Mouse (Mus musculus) intestine, embryonic 14.5 days (tissue): Measurements from ENCODE around the gene Cbx6. TPM values are rescaled to one million over a fixed set of nuclear protein-coding genes. Genes with fewer than 3 reads are reported as not detected.
A peak's percentile ranks its signal among the peaks of the same experiment; 100 is the strongest.

Source experiments
- ATAC-seq: fragments of 200-750 bp; cut with Nextera tagmentation; replicated peaks from 2 replicates; pipeline ENCODE4 v1.8.0; 2017; ENCODE audit warnings: low read depth, moderate number of reproducible peaks, moderate TSS enrichment, moderate library complexity; ENCODE audit not compliant: low FRiP score, low TSS enrichment
- DNase-seq: peaks from one replicate; pipeline ENCODE4 v3.0.0-alpha.2; 2018; ENCODE audit warnings: low spot score
- H3K27ac ChIP-seq: fragments of 300-500 bp; sonication (generic); 2 replicates; pipeline ENCODE4 v1.5.1; 2014; ENCODE audit warnings: low read depth, mild to moderate bottlenecking, control low read depth
- H3K27me3 ChIP-seq: fragments of 300-500 bp; sonication (generic); replicated peaks from 2 replicates; pipeline ENCODE4 v1.6.1; 2014; ENCODE audit warnings: low read length, control low read depth; ENCODE audit not compliant: control insufficient read depth, insufficient read depth
- H3K36me3 ChIP-seq: fragments of 300-500 bp; sonication (generic); 2 replicates; pipeline ENCODE4 v1.6.1; 2014; ENCODE audit warnings: low read length, control low read depth; ENCODE audit not compliant: control insufficient read depth, insufficient read depth
- H3K4me1 ChIP-seq: fragments of 300-500 bp; sonication (generic); replicated peaks from 2 replicates; pipeline ENCODE4 v1.6.1; 2014; ENCODE audit warnings: low read length, control low read depth, mixed read lengths; ENCODE audit not compliant: control insufficient read depth, insufficient read depth
- H3K4me2 ChIP-seq: fragments of 300-500 bp; sonication (generic); 2 replicates; pipeline ENCODE4 v1.6.1; 2014; ENCODE audit warnings: low read length
- H3K4me3 ChIP-seq: fragments of 300-500 bp; sonication (generic); 2 replicates; pipeline ENCODE4 v1.5.1; 2014; ENCODE audit warnings: low read depth, low read length, control low read depth, mixed read lengths
- H3K9ac ChIP-seq: fragments of 300-500 bp; sonication (generic); 2 replicates; pipeline ENCODE4 v1.6.1; 2014; ENCODE audit warnings: mild to moderate bottlenecking, low read length
- H3K9me3 ChIP-seq: fragments of 300-500 bp; sonication (generic); 2 replicates; pipeline ENCODE4 v1.6.1; 2016; ENCODE audit warnings: low read length, control low read depth; ENCODE audit not compliant: control insufficient read depth
- WGBS: fragments of 180-500 bp; shearing (Covaris S2); extraction: QIAGEN DNeasy Blood & Tissue Kit; methylation state at CpG from one replicate; pipeline ENCODE4 v1.1.7; 2014; 5-methylcytosine and 5-hydroxymethylcytosine counted together
- polyA plus RNA-seq: library from polyadenylated mRNA; unstranded; fragments of >200 nt; fragmentation: Nextera tagmentation; extraction: Ambion mirVana; gene quantifications from 2 replicates; pipeline ENCODE4 v1.2.1, GENCODE M21; 2014

Cbx6 gene
- polyA plus RNA-seq: 30.7 and 31.6 TPM in 2 replicates

- H3K4me1 ChIP-seq: peaks cover 18% of the 10 kb centered on the region
- H3K27me3 ChIP-seq: no peaks in the 10 kb centered on the region
- H3K27ac ChIP-seq: peak within 1 kb of the TSS; percentile 83
- peak; percentile 87 for ATAC-seq
- WGBS: 1% methylated on average over 54 of the region's 58 CpGs
- peak within 1 kb of the TSS; percentile 74 for H3K4me3 ChIP-seq
- peaks cover 11% of the 10 kb centered on the region for H3K36me3 ChIP-seq
- H3K9me3 ChIP-seq: no peaks in the 10 kb centered on the region
- DNase-seq: peak; percentile 99
- peak within 1 kb of the TSS; percentile 72 for H3K4me2 ChIP-seq
- H3K9ac ChIP-seq: peak within 1 kb of the TSS; percentile 81
Measured at GRCm38 (mm10) chr15:79834130-79834880, at the start of gene Cbx6, which contains the start of gene Npcd. Gene Cbx6 (minus strand): TSS chr15:79834688. Gene Npcd (minus strand): TSS chr15:79834237.

- ATAC-seq (peak; percentile 85), DNase-seq (peak; percentile 97)
- Histone ChIP-seq H3K4me2 (peak overlapping the region; percentile 59), H3K27me3 (0 out of 2 replicates have a peak, but pooled peaks cover 3% of the 10 kb centered on the region), H3K4me1 (peaks cover 19% of the 10 kb centered on the region; the same call in 1 of the 2 replicates), H3K9me3 (no peaks in the 10 kb centered on the region), H3K27ac (peak overlapping the region; percentile 67; the same call in 1 of the 2 replicates), H3K36me3 (no peaks in the 10 kb centered on the region), H3K9ac (peak overlapping the region; percentile 43; the same call in 1 of the 2 replicates), H3K4me3 (peak overlapping the region; percentile 41)
- WGBS: under 1% methylated on average over 30 of the region's 30 CpGs
Measured at GRCm38 (mm10) chr15:79883352-79883822, 48.9 kb upstream of the Cbx6 start.

DNA sequence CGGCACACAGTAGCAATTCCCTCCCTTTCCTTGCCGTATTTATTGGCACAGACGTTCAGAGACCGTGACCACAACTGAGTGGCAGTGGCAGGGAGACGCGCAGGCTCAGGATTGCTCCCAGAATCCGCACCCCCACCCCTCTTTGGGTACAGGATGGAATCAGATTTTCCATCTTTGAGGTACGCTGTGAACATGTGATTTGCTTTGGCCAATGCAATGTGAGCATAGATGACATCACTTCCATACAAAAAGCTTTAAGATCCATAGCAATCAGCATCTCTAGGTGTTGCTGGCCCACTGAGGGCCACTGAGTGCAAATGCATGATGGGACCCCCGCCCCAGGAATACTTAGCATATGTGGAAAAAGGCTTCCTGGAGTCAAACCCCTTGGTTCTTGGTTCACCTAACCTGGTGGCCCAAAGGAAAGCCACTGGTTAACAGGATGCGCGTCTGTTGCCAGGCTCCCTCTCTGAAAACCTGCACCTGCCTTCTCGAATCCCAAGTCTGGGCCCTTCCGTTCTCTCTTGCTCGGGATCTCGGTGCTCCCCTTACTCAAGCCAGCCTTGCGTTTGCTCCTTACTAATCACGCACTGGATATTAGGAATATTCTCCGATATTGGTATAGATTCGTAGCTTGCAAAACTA lies 48.3 kb upstream of the Cbx6 start:
- no peak overlapping the region for H3K27ac ChIP-seq
- DNase-seq: no peak
- 0 out of 2 replicates have a peak, but pooled peaks cover 3% of the 10 kb centered on the region for H3K27me3 ChIP-seq
- no peaks in the 10 kb centered on the region for H3K36me3 ChIP-seq
- H3K9me3 ChIP-seq: no peaks in the 10 kb centered on the region
- H3K9ac ChIP-seq: no peak overlapping the region
- peak overlapping the region; percentile 41 for H3K4me3 ChIP-seq
- H3K4me1 ChIP-seq: peaks cover 19% of the 10 kb centered on the region; the same call in 1 of the 2 replicates
- peak overlapping the region; percentile 59 for H3K4me2 ChIP-seq
- no peak for ATAC-seq
- 26% methylated on average over 19 of the region's 19 CpGs for WGBS

- Histone ChIP-seq H3K27me3 (0 out of 2 replicates have a peak, but pooled peaks cover 3% of the 10 kb centered on the region), H3K4me3 (no peak overlapping the region), H3K27ac (no peak overlapping the region), H3K9me3 (no peaks in the 10 kb centered on the region), H3K9ac (no peak overlapping the region), H3K4me1 (peaks cover 19% of the 10 kb centered on the region; the same call in 1 of the 2 replicates), H3K4me2 (no peak overlapping the region), H3K36me3 (no peaks in the 10 kb centered on the region)
- 80% methylated on average over 3 of the region's 3 CpGs for WGBS
- no peak for ATAC-seq
- DNase-seq: no peak
Measured at GRCm38 (mm10) chr15:79880477-79880876, 46.0 kb upstream of the Cbx6 start.

DNA sequence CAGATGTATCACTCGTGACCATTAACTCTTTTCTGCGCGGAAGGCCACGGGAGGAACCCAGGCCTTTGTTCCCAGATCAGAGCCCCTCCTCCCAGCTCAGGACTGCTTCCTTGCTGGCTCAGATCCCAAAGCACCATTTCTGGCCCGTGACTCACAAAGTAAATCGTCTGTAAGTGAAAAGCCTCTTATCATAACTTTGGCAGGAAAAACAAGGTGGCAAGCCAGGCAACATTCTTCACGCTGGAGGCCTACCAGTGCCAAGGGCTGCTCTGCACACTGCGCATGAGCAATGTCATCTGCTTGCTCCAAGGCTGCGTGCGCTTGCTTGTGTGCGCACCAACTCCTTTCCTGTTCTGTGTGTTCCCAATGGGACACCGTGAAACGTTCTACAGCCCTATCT lies 44.8 kb upstream of the Cbx6 start:
- H3K4me1 ChIP-seq: peaks cover 19% of the 10 kb centered on the region; the same call in 1 of the 2 replicates
- ATAC-seq (peak; percentile 48; the same call in 1 of the 2 replicates), DNase-seq (no peak)
- H3K4me3 ChIP-seq: no peak overlapping the region
- no peak overlapping the region for H3K9ac ChIP-seq
- no peaks in the 10 kb centered on the region for H3K36me3 ChIP-seq
- H3K9me3 ChIP-seq: no peaks in the 10 kb centered on the region
- peak overlapping the region; percentile 69 for H3K27ac ChIP-seq
- 0 out of 2 replicates have a peak, but pooled peaks cover 3% of the 10 kb centered on the region for H3K27me3 ChIP-seq
- 35% methylated on average over 13 of the region's 13 CpGs for WGBS
- H3K4me2 ChIP-seq: peak overlapping the region; percentile 24; the same call in 1 of the 2 replicates

DNA sequence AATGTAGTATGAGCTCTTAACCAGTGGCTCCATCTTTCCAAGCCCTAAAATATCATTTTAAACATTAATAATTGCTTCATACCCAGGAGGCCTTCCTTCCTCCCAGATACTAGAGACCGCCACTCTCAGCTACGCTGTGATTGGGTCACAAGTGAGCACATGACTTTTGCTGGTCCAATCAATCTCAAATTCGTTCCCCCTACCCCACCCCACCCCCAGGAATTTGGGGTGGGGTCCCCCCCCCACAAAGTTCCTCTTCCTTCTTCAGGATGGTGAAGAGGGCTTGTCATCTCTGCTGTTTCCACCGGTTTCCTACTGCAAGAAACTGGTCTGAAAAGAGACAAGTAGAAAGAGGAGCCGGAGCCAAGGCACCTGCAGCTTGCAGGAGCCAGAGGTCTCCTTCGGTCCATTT lies 44.2 kb upstream of the Cbx6 start:
- H3K4me1 ChIP-seq: peaks cover 19% of the 10 kb centered on the region; the same call in 1 of the 2 replicates
- peak overlapping the region; percentile 69 for H3K27ac ChIP-seq
- H3K36me3 ChIP-seq: no peaks in the 10 kb centered on the region
- DNase-seq: no peak
- peak overlapping the region; percentile 24; the same call in 1 of the 2 replicates for H3K4me2 ChIP-seq
- WGBS: 69% methylated on average over 6 of the region's 6 CpGs
- 0 out of 2 replicates have a peak, but pooled peaks cover 3% of the 10 kb centered on the region for H3K27me3 ChIP-seq
- no peak overlapping the region for H3K4me3 ChIP-seq
- no peaks in the 10 kb centered on the region for H3K9me3 ChIP-seq
- H3K9ac ChIP-seq: no peak overlapping the region
- 0 out of 2 replicates have a peak, but pooled peaks have one; percentile 32 for ATAC-seq

- Histone ChIP-seq H3K27me3 (no peaks in the 10 kb centered on the region), H3K9me3 (no peaks in the 10 kb centered on the region), H3K4me1 (peaks cover 15% of the 10 kb centered on the region; the same call in 1 of the 2 replicates), H3K4me2 (no peak overlapping the region), H3K4me3 (no peak overlapping the region), H3K9ac (no peak overlapping the region), H3K36me3 (no peaks in the 10 kb centered on the region), H3K27ac (no peak overlapping the region)
- 82% methylated on average over 18 of the region's 18 CpGs for WGBS
- DNase-seq (no peak), ATAC-seq (no peak)
Measured at GRCm38 (mm10) chr15:79875261-79875995, 40.9 kb upstream of the Cbx6 start.

GRCm38 (mm10) chr15:79873995-79874394 lies 39.5 kb upstream of the Cbx6 start:
- no peak overlapping the region for H3K4me3 ChIP-seq
- H3K27ac ChIP-seq: no peak overlapping the region
- no peak overlapping the region for H3K9ac ChIP-seq
- DNase-seq (no peak), ATAC-seq (no peak)
- H3K4me1 ChIP-seq: peaks cover 6% of the 10 kb centered on the region; the same call in 1 of the 2 replicates
- H3K4me2 ChIP-seq: no peak overlapping the region
- 0 out of 2 replicates have a peak, but pooled peaks cover 5% of the 10 kb centered on the region for H3K9me3 ChIP-seq
- H3K36me3 ChIP-seq: no peaks in the 10 kb centered on the region
- H3K27me3 ChIP-seq: no peaks in the 10 kb centered on the region
- WGBS: 55% methylated on average over 2 of the region's 2 CpGs
